Mouse (Mus musculus): ENCODE measurements around the gene Aif1l. TPM values are rescaled to one million over a fixed set of nuclear protein-coding genes. Genes with fewer than 3 reads are reported as not detected.

Gene Aif1l
- total RNA-seq, 1 experiment from 2014 or later, result 11.0 TPM

DNA sequence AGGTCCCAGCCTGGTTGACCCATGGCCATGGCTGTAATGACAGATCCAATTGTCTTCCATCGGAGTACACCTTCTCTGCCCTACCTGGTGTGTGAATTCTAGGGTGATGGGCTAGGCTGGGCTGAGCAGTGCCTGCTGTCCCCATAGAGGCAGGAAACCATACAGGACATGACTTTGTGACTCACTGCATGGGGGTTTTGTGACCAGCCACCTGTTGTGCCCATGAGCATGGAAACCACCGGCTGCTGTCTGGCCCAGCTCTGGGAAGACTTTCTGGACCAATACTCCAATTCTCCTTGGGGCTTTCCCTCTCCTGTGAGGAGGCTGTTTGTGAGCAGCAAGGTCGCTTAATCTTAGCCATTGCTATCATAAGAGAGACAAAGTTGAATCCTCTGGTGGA is 2.8 kb downstream of the Aif1l start:
- no peak for DNase-seq

DNA sequence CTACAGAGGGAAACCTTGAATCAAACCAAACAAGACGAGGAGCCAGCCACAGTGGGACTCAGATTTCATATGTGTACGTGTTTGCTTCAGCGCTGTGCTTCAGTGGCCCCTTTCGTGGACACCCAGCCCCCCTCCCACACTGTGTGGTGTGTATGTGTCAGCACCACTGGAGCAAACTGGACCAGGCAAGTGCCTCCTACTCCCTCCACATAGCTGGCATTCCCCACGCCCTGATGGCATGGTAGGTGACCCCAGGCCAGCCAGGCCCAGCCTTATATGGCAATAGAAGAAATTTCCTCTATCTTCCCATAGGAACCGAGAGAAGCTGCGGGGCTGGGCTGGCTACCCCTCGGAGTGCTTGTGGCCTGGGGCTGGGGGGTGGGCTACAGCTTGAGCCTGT is 3.7 kb downstream of the Aif1l start:
- DNase-seq, result no peak

DNA sequence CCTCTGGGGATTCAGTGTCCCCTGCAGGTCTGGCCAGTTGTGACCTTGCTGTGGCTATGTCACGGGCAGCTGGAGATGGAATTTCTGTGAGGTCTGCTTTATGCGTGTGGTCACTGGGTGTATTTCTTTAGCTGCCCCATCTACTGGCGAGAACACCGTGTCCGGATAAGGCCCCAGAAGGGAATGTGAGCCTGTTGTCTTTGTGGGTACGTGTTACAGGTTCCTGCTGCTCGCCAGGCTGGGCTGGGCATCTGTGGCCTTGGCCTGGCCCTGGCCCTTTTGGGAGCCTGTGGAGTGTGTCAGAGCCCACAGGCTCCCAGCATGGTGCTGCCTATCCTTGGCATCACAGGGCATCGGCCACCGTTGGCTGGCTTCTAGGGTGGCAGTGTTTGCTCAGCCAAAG is 4.8 kb downstream of the Aif1l start:
- DNase-seq, result peak; percentile 52

DNA sequence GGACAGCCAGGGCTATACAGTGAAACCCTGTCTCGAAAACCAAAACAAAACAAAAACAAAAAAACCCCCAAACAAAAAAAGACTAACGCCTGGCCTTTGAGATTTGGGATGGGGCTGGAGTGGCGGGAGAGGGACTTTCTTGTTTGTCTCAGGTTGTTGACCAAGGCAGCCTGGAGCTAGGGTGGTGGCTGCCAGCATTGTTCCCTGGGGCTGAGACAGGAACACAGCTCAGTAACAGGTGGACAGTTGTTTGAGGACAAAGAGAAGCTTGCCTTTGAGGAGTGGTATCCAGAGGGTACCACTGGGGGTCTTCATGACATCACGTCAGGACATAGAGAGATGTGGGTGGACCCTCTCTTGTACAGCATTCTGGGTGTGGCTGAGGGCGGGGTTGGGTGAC is 5.7 kb downstream of the Aif1l start:
- DNase-seq, result no peak

DNA sequence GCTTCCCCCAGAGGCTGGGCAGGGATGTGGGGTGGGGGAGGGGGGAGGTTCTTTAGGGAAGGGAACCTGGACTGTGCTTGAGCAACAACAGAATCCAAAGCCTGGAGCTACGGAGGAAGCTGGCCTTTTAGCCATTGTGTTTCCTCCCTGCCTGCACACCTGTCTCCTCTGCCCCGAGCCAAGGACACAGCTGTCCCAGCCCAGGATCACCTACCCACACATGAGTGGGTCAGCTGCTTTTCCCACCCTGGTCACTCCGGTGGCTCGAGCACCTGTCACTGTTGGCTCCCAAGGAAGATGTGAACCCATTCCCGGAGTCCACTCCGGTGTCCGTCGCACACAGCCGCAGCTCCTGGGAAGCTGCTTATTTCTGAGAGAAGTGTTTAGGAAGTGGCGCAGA is 7.3 kb downstream of the Aif1l start:
- no peak for DNase-seq

DNA sequence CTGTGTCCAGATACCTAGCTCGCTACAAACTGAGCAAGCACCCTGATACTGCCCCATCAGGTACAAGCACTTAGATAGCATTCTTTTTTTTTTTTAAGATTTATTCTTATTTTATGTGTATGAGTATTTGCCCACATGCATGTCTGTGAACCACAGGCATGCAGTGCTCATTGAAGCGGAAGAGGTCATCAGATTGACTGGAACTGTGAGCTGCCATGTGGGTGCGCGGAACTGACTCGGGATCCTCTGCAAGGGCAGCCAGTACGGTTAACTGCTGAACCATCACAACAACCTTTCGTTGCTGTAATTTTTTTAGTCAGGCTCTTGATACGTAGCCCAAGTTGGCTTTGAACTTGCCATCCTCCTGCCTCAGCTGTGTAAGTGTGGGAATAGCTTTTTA is 11.0 kb downstream of the Aif1l start:
- no peak for DNase-seq

DNA sequence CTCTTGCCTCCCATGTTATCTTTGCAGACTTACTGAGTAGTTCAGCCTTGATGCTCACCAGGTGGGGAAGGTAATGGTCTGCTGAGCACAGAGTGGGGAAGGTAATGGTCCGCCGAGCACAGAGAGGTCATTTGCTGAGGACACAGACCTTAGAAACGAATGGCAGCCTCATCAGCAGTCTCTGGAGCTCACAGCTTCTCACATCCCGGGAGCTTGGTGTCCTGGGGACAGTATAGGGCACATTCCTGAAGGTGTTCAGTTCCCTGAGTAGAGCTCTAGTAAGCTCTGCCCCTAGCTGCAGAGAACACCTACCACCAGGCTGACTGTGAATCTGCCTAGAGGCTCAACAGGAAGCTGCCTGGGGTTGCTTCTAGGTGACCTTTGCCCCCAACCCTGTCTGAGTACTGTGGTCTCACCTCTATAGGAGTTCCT is 11.9 kb downstream of the Aif1l start:
- no peak for DNase-seq

DNA sequence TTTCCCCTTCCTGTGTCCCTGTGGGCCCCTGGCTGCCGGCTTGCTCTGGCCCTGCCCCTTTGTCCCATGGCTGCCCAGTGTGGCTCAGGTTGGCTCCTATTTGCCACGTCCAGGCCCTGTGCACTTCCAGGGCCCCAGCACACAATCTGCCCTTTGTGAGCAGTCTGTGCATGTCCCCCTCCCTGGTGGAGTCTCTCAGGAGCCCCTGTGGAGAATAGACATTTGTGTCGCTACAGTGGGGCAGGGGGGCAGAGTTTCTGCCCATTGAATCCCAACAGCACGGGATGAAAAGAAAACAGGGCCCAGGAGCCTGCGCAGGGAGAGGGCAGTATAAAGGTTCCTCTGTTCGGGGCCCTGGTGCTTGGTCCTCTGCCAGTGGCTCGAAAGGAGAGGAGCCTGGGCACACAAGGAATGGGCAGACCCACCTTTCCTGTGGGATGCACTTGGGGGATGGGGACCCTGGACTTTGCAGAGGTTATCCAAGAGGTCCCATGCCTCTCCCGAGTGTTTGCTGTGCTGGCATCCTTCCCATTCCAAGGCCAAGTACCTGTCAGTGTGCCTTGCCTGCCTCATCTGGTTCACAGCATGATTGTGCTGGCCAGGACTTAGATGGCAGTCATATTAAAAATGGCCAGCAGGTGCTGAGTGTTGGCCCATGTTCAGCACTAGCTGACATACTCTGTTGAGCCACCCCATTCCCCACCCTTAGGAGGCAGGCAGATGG is 12.7 kb downstream of the Aif1l start:
- DNase-seq, result no peak

DNA sequence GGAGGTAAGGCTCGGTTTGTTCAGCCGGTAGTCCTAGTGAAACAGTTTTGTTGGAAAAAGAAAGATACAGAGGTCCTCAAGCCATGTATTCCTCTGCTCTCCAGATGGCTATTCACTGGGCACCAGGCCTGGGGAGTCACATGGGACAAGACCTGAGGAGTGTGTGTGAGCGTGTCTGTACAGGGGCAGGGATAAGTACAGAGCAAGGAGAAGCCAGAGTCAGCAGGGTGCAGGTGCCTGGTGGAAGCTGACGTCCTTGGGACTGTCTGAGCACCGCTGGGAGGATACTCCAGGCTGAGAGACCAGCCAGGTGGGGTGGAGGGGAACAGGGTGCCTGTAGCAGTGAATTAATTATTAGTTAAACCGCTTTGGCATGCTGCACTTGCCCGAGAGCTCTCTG is 13.6 kb downstream of the Aif1l start:
- DNase-seq, result no peak

DNA sequence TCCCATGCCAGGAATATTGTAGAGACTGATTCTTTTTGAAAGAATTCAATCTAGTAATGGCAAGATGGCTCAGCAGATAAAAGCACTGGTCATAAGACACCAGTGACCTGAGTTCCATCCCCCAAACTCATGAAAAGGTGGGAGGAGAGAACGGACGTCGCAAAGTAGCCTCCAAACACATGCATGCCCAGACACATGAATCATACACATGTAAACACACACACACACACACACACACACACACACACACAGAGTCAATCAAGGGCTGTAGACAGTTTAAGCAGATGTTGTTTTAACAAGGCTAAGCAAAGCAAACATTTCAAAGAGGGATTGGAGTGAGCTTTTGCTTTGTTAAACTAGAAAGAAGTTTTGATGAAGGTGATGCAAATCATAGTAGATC is 14.3 kb downstream of the Aif1l start:
- no peak for DNase-seq

DNA sequence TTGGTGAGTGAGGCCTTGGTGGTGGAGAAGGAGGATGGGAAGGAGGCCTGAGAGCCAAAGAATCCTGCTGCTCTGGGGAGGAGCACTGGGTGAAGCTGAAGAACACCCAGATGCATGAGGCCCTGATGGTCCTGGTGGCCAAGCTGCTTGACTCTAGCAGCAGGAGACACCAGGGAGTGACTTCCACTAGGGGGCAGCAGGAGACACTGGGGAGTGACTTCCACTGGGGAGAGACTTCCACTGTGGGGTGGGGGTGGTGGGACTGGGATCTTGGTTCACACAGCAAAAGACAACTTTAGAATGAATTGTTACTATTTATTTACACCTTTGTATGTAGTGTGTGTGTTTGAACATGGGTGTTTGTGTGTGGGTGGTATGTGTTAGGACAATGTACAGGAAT is 15.2 kb downstream of the Aif1l start:
- DNase-seq, result peak; percentile 46

DNA sequence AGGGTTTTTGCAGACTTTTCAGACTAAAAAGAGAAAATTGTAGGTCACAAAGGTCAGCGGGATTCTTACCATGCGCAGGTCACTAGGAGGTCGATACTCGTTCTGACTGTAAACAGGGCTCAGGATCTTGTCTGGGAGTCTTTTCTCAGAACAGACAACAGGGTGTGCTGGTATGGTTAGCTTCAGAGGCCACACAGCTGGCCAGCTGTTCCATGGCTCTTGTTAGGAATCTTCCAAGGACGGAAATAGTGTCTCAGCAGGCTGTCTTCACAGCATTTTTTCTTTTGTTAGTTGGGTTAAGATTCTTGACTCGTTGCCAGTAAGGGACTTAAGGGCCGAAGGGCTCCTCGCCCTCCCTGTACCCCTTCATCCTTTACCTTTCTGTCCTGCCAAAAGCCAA is 16.9 kb downstream of the Aif1l start:
- no peak for DNase-seq

DNA sequence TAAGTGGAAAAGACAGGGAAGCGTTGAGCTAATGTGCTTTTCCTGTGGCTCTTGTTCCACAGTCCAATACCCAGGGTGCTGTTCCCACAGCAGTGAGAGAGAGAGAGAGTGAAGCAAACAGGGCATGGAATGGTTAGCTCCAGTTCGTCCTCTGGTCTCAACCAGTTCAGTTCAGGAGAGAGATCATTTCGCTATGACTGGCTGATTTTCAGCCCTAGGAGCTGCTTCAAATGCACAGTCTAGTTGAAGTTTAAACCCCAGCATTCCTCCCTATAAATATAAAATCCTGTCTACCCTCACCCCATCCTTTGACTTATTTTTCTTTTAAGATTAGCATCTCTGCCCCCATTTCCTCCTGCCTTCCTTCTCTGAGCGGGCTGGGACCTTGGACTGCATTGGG is 22.6 kb downstream of the Aif1l start:
- no peak for DNase-seq

DNA sequence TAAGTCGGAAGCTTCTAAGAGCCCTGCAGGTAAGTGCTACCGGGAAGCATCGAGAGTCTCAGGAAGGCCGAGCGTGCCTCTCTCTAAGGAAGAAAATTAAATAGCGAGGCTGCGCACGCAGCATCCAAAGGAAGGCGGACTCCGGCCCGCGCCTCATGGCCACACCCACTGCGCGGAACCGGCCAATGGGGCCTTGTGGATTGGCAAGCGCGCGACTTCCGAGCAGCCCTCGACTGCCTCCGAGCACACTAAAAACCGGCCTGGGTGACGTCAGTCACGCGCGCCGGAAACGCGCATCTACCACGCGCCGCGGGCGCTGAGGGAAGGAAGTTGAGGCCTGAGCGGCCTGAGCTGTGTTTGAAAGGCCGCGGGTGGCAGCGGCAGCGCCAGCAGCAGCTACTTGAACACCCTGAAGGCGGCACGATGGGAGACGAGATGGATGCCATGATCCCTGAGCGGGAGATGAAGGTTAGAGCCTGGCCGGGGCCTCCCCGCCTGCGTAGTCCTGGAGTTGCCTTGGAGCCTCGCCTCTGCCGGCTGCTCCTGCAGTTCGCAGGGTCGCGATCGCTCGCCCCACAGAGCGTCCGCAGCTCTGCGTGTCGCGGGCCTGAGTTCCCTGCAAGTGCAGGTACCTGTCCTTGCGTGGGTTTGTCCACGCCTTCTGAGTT is 24.3 kb downstream of the Aif1l start, which contains the start of gene Nup214:
Nup214 (plus strand) TSS at position 296 of the 668 bp plus-strand sequence.
- peak; percentile 99 for DNase-seq

DNA sequence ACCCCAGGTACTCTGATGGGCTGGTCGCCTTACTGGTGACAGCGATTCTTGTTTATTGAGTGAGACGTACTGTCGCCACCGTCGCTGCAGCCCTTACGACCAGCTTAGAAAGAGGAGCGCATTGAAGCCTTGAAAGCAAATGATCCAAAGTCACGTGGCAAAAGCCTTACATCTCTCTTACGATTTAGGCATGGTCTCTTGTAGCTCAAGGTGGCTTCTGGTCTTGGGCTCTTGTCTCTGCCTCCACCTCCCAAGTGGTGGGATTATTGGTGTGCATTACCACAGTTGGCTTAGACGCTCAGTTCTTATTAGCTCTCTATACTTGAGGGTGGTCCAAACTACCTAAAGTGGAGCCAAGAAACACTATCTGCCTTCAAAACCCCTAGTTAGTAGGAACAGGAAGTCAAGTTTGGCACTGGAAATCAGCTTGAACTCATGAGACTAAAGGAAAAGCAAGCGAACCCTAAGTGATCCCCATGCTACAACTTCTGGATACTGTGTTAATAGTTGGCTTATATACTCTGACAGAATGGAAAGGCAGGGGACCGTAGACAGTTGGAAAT is 25.0 kb downstream of the Aif1l start:
- no peak for DNase-seq

DNA sequence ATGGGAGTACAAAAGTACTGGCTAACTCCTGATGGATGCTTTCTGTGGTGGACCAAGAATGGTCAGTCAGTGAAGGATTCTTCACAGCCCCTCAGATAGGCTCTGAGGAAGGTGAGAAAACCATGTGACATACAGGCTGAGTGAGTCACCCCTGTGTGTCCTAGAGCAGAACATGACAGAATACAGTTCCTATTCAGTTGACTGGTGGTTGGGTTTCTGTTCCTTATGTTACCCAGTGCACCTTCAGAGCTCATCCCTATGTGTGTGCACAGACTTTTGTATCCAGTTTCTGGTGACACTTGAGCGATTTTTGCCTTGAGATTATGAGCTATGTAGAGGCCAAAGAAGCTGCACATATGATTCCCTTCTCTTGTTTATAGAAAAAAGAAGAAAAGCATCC is 37.8 kb downstream of the Aif1l start:
- DNase-seq, result no peak

DNA sequence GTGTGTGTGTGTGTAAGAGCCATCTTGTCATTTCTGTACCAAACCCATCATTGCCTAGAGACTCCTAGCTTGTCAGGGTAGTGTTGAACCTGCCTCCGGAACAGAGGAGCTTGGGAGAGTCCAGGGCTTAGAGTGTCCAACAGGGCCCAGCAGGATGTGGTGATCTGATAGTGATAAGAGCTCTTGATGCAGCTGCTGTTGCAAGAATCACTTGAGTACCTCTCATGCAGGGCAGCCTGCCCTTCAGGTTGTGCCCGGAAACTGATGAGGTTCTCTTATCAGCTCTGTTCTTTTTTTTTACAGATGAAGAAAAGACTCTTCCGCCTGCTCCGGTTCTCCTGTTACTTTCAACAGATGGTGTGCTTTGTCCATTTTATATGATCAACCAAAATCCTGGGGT is 41.0 kb downstream of the Aif1l start:
- no peak for DNase-seq

DNA sequence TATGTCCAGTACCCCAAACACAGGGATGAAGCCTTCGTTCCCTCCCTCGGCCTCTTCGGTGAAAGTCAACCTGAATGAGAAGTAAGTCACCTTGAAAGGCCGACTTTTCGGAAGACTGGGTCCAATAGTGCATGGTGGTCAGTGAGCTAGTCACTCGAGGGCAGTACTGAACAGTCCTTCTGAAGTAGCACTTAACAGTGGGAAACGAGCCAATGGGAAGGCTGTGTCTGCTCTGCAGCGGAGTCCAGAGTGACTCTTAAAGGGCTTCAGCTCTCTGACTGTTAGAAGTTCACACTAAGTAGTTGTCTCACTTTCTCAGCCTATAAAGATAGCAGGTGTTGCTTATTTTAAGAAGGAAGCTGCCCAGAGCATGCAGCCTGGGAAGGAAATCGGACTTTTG is 45.0 kb downstream of the Aif1l start:
- no peak for DNase-seq

DNA sequence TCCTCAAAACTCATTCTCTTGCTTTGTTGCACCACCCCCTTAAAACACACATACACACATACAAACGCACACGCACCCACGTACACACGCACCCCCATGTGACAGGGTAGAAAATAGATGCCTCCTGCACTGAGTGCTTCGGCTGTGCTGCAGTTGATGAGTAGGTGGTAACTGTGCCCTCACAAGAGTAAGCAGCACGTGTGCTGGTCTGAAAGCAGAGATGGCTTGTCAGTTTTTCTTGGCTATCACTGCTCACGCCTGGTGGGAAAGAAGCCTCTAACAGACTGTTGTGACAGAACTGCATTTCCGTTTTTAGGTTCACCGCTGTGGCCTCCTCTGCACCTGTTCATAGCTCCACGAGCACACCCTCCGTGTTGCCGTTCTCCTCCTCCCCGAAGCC is 46.1 kb downstream of the Aif1l start:
- no peak for DNase-seq

DNA sequence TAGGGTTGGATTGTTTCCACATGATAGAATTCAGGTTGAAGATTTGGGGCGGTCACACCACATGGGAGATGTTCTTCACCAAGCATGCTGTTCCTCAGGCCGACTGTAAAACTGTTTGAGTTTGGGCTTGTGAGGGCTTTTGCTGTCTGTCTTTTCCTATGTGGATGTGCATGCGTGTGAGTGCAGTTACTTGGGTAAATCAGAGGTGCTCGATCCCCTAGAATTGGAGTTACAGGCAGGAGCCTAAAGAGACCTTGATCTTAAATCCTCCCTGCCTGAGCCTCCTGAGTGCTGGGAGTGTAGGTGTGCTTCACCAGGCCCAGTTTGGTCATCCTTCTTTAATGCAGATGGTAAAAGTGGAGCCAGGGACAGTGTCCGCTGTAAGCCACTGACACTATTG is 47.6 kb downstream of the Aif1l start:
- no peak for DNase-seq

DNA sequence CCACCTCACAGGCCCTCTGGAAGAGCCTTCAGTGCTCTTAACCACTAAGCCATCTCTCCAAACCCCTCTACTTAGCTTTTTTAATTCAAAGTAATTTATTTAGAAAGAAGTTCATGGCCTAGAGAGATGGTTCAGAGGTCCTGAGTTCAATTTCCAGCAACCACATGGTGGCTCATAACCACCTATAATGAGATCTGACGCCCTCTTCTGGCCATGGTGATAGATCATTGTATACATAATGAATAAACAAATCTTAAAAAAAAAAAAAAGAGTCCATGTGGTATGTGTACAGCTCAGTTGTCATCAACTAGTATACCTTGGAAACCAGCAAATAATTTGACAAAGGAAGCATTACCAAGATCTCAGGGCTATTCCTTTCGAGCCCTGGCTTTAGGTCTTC is 48.5 kb downstream of the Aif1l start:
- no peak for DNase-seq

DNA sequence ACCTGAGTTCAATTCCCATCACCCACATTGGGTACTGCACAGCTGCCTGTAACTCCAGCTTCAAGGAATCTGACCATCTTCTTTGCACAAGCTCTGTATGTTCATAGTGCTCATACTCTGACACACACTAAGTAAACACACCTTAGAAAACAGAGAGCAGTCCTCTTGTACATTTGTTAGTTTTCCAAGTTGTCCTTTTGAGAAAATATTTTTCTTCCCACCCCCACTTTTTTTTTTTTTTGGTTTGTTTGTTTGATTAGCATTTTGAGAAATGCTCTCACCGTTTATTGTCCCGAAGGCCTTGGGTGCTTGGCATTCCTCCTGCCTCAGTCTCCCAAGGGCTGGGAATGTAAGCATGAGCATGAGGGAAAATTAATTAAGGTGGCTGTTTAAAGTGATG is 58.4 kb downstream of the Aif1l start:
- no peak for DNase-seq

DNA sequence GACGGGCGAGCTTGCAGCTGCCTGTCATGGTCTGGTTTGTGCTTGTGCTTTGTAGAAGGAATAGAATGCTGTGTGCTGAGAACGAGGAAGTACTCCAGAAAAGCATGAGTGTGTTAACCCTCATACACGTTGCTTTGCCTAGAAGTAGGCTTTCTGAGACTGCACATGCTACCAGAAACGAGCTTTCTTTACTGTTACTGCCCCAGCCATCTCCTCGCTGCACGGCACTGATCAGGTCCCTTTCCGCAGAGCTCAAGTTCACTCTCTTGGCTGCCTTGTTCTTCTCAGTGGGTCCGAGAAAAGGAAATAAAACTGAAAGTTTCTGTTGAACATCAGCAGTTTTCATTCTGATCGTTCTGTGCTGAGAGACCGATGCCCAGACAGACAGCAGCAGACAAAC is 58.8 kb downstream of the Aif1l start:
- no peak for DNase-seq

DNA sequence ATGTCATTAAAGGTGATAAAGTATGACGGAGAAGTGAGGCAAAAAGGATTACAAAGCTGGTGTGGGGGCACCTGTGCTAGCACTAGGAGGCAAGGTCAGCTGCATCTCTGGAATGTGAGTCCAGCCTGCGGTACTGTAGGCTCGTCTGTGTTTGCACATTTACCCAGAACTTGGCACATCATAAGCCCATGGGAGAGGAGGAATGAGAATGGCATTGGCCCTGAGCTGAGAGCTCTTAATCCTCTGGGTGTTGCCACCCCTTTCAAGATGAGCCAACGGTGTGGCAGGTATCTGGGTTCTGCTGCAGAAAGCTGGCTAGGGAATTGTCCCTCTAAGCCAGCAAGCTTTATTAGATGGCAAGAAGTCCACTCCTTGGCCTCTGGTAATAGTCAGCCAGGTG is 69.8 kb downstream of the Aif1l start:
- DNase-seq, result no peak
